Mouse (Mus musculus): ENCODE data around the gene Ank2.
"Not testable (repeated sequence)": the region's sequence is repeated elsewhere in the genome, so short reads cannot be mapped to it uniquely, and the experiment has no call there.

The Ank2 gene

GRCm38 (mm10) chr3:127481658-127482057, 17.5 kb downstream of the Ank2 start:
- no peak for DNase-seq (ENCODE audit: low spot score)

- DNase-seq (ENCODE audit: low spot score), result not testable (repeated sequence)
Measured at GRCm38 (mm10) chr3:127480369-127480768, 18.8 kb downstream of the Ank2 start.

- no peak for DNase-seq (ENCODE audit: low spot score)
Measured at GRCm38 (mm10) chr3:127474115-127474514, 25.0 kb downstream of the Ank2 start.

- DNase-seq (ENCODE audit: low spot score), result no peak
Measured at GRCm38 (mm10) chr3:127469164-127469752, 29.9 kb downstream of the Ank2 start.

- DNase-seq (ENCODE audit: low spot score), result no peak
Measured at GRCm38 (mm10) chr3:127468569-127468968, 30.6 kb downstream of the Ank2 start.

- DNase-seq (ENCODE audit: low spot score), result no peak
Measured at GRCm38 (mm10) chr3:127463816-127464480, 35.2 kb downstream of the Ank2 start.

- no peak for DNase-seq (ENCODE audit: low spot score)
Measured at GRCm38 (mm10) chr3:127463165-127463564, 36.0 kb downstream of the Ank2 start.

- DNase-seq (ENCODE audit: low spot score), result no peak
Measured at GRCm38 (mm10) chr3:127462413-127462812, 36.7 kb downstream of the Ank2 start.

- DNase-seq (ENCODE audit: low spot score), result no peak
Measured at GRCm38 (mm10) chr3:127460891-127461437, 38.2 kb downstream of the Ank2 start.

- DNase-seq (ENCODE audit: low spot score), result no peak
Measured at GRCm38 (mm10) chr3:127459858-127460257, 39.3 kb downstream of the Ank2 start.

- DNase-seq (ENCODE audit: low spot score), result no peak
Measured at GRCm38 (mm10) chr3:127458925-127459324, 40.2 kb downstream of the Ank2 start.

- DNase-seq (ENCODE audit: low spot score), result no peak
Measured at GRCm38 (mm10) chr3:127458420-127458798, 40.7 kb downstream of the Ank2 start.

GRCm38 (mm10) chr3:127457761-127458419, 41.3 kb downstream of the Ank2 start:
- no peak for DNase-seq (ENCODE audit: low spot score)

GRCm38 (mm10) chr3:127453738-127454137, 45.4 kb downstream of the Ank2 start:
- DNase-seq (ENCODE audit: low spot score), result no peak

GRCm38 (mm10) chr3:127453254-127453653, 45.9 kb downstream of the Ank2 start:
- DNase-seq (ENCODE audit: low spot score), result no peak

- no peak for DNase-seq (ENCODE audit: low spot score)
Measured at GRCm38 (mm10) chr3:127452233-127452632, 46.9 kb downstream of the Ank2 start.

GRCm38 (mm10) chr3:127451741-127452140, 47.4 kb downstream of the Ank2 start:
- DNase-seq (ENCODE audit: low spot score), result no peak

- peak; percentile 35 for DNase-seq (ENCODE audit: low spot score)
Measured at GRCm38 (mm10) chr3:127451070-127451469, 48.1 kb downstream of the Ank2 start.

GRCm38 (mm10) chr3:127446173-127446572, 53.0 kb downstream of the Ank2 start:
- peak; percentile 65 for DNase-seq (ENCODE audit: low spot score)

GRCm38 (mm10) chr3:127433291-127433690, 65.9 kb downstream of the Ank2 start:
- DNase-seq (ENCODE audit: low spot score), result no peak

GRCm38 (mm10) chr3:127429866-127430265, 69.3 kb downstream of the Ank2 start:
- no peak for DNase-seq (ENCODE audit: low spot score)

- no peak for DNase-seq (ENCODE audit: low spot score)
Measured at GRCm38 (mm10) chr3:127428527-127428926, 70.6 kb downstream of the Ank2 start.

- DNase-seq (ENCODE audit: low spot score), result no peak
Measured at GRCm38 (mm10) chr3:127416950-127417349, 82.2 kb downstream of the Ank2 start.

Data from ovary, postnatal 36 days (tissue).